Mouse (Mus musculus) heart, adult 8-10 months (tissue): ENCODE results near the gene Wdr73. TPM values are rescaled to one million over a fixed set of nuclear protein-coding genes. Genes with fewer than 3 reads are reported as not detected.

ENCODE experiments used
- DNase-seq: peaks from one replicate; pipeline ENCODE4 v3.0.0; 2022; ENCODE audit warnings: low spot score
- total RNA-seq, 4 experiments: library from RNA; stranded (reverse); gene quantifications; 2 replicates each; pipeline ENCODE4 v1.2.4; 2022

Wdr73 gene
- total RNA-seq, 4 experiments from 2014 or later = 4.6 to 7.6 (median 6.3) TPM

DNA sequence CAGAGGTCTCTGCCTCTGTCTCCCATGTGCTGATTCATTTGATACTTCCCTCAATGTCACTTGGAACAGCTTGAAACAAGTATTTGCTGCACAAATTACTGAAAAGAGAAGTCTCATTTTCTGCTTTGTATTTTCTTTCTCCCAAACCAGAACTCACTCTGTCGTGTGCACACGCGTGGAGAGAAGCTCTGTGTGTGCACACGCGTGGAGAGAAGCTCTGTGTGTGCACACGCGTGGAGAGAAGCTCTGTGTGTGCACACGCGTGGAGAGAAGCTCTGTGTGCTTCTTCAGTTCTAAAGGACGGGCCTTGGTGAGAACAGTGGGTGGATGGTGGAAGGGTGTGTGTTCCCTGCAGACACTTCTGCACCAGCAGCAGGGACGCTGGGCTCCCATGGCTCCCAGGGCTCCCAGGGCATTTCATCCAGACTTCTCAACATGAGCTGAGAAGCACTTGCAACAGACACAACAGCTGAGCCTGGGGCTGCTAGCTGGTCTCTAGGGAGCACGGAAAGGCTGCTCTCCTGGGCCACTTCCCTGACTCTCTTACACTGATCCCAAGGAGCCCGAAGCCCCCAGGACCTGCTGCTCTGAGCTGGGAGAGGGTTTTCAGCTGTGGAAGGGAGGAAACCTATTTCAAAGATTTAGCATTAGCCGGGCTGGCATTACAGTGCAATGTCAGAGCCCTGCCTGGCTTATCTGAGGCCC, 6.1 kb downstream of the Wdr73 start:
- no peak for DNase-seq

DNA sequence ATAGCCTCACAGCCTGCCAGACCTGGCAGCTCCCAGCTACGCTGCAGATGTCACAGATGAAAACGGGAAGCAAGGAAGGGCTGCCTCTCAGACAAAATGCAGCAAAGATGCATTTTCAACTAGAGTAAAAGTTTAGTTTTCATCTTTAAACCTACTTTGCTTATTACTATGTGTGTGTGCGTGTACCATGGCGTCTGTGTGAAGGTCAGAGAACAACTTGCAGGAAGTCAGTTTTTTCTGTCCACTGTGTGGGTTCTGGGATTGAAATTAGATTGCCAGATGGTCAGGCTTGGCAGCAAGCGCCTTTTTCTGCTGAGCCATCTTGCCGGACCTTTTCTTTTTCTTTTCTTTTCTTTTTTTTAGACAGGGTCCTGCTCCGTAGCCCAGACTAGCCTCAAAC, 6.9 kb downstream of the Wdr73 start:
- DNase-seq = no peak

DNA sequence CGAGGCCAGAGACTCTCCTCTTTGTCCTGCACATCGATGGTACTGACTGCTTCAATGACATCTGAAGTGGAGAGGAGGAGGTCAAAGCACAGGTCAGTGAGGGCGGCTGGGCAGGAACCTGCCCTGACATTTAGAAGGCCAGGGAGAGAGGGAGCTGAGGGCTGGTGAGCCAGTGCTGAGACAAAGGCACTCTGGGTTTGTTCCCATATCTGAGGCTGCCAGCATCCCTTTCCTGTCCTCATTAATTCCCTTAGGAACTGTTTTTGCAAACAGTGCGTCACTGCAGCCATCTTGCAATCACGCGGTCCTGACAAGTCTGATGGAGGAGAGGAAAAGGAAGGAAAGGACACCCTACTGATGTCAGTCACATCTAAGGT, 7.3 kb downstream of the Wdr73 start:
- no peak for DNase-seq

DNA sequence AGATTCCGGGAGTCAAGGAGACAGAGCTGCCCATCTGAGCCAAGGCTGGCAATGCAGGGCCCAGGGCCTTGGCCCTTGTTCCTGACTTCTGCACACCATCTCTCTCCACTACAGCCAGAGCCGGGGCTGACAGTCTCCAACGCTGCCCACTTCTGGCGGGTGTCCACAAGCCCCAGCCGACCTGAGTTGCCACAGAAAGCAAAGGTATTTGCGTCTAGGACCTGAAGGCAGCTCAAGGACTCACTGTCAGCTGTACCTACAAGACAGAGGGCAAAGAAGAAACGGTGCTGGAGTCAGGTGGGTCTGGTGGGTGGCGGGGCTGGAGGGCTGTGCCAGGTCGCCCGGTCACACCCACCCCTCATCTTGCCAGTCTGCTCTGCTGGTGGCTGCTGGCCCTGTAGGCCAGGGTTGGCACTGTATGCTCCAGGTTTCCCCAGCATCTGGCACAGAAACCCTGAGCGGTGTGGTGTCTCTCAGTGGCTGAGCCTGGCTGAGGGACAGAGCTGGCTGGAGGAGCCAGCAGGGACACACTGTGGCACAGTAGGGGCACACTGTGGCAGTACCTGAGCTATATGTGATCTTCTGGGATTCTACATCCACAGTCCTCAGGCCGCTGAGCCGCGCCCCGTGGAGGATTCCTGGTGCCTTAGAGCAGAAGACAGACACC, 7.8 kb downstream of the Wdr73 start:
- DNase-seq = no peak

DNA sequence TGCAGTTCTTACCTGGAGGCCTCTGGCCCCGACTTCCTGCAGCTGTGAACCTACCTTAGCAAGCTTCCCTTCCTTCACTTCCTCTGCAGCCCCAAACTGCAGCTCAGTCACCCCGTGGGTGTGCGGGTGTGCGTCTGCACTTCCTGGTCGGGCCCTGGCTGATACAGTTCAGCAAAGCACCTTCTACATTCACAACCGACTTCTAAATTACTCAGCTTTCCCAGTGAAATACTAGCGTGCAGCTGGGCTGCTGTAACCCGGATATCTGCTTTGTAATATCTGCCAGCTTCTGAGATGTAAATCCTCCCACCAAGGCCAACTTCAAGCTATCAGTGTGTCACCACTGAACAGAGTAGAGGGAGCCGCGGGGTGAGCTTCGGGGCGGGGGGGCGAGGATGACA, 11.2 kb downstream of the Wdr73 start:
- no peak for DNase-seq

DNA sequence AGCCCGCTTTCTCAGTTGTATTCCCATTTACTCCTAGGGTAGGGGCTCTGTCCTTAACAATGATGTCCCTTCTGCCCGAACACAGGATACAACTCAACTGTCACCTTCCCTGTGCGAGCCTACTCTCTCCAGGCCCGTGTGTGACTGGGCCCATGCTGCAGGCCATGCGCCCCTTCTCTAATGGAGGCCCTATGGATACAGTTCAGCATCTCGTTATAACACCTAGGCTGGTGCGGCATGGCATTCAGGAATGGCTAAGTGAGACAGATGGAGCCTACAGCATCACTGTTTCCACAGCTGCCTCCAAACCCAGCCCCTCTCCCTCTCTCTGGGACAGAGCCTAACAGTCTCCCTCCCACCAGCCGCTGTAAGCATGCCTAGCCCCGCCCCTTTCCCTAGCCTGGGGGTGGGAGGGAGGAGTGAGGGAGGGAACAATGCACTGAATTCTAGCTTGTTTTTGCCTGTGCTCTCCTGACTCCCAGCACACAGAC, 12.0 kb downstream of the Wdr73 start:
- DNase-seq = no peak

DNA sequence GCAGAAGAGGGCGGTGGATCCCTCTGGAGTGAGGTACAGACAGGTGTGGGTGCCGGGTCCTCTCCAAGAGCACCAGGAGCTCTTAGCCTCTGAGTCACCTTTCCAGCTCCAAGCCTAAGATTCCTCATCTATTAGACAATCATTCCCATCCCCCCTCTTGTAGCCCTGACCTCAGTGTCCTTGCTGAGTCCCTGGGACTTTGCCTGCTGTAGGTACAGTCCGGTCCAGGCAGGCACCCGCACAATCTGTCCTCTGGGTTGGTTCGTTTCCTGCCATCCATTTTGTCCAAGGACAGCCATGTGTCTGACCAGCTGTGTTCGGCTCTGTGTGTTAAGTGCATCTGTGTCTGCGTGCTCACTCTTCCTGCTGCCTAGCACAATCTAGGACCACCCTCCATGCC, 12.5 kb downstream of the Wdr73 start:
- DNase-seq = no peak

DNA sequence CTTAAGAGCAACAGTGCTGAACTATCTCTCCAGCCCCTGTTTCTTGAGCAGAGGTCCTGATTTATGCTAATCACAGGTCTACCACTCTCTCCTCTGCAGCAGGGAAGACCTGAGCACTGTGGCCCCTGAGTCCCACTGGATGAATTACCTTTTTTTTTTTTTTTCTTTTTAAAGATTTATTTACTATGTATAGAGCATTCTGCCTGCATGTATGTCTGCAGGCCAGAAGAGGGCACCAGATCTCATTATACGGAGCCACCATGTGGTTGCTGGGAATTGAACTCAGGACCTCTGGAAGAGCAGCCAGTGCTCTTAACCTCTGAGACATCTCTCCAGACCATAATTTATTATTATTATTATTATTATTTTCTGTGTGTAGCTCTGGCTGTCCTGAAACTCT, 15.4 kb downstream of the Wdr73 start:
- no peak for DNase-seq

DNA sequence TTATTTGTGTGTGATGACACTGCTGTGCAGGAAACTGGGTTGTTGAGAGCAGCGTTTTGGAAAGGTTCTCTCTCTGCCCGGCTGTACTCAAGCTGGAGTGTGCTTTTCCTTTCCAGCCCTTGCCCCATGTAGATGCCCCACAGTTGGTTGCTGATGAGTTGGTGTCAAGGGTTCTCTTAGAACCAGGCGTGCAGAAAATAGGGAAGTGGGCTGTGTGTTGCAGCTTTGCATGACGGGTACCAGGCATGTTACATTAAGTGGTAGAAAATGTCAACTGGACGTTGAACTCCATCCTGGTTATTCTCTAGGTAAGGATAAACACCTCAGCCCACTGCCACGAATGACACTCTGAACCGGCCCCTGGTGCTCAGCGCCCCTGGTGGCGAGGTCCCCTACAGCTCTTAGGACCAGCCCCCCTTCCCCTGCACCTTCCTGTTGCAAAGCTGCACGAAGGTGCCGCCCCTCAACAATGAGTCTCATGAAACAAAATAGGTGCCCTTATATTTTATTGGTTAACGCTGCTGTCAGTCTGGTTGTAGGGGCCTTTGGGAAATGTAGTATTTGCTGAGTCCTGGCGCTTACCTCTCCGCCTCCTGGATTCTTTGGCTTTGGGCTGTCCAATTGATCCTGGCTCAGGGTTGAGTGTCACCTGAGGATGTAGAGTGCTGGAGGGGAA, 18.1 kb downstream of the Wdr73 start:
- no peak for DNase-seq

DNA sequence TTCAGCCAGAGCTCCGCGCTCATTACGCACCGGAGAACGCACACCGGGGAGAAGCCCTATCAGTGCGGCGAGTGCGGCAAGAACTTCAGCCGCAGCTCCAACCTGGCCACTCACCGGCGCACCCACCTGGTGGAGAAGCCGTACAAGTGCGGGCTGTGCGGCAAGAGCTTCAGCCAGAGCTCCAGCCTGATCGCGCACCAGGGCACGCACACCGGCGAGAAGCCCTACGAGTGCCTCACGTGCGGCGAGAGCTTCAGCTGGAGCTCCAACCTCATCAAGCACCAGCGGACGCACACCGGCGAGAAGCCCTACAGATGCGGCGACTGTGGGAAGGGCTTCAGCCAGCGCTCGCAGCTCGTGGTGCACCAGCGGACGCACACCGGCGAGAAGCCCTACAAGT, 25.3 kb downstream of the Wdr73 start:
- no peak for DNase-seq

DNA sequence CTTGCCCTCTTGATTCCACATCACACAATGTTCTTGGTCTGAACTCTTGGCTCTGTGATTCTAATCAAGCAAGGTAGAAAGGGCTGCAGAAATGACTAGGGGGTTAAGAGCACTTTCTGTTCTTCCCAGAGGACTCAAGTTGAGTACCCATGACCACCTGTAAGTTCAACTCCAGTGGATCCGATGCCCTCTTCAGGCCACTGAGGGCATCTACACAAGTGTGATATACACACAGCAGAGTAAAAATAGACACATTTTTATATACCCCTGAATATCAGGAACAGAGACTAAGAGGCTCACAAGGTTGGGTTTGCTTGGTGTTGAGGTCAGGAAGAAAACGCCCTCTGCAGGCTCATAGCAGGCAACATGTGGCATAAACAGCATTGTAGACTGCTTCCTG, 27.4 kb downstream of the Wdr73 start:
- DNase-seq = no peak

DNA sequence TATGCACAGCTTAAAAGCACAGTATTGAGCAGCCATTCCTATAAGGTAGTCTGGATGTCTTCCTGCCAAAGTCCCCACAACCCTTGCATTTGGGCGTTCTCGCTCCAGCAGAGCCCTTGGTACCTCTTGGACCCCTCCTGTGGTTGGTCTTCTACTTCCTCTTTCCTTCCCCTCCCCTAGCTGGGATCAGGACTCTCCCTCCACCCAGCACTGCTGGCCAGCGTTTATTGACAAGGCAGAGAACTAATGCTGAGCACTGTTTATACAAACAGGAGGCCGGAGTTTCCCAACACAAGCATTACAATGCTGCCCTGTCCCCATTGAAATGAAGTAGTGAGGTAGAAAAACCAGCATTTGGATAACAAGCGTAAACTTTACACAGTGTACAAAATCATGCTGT, 28.0 kb downstream of the Wdr73 start:
- DNase-seq = no peak

DNA sequence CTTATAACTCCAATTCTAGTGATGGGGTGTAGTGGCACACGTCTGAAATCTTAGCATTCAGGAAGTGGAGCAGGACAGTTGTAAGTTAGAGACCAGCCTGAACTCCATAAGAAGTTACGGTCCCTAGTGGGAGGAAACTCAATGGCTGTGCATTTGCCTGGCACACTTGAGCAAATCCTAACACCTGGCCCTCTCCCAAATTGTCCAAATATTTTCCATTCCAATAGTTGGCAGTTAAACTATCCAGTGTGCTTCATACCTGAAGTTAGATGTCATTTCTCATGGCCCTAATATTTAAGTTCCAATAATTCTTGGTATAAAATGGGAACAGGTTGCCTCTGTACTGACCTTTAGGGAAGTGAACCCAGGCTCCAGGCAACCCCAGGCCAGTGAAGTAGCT, 32.4 kb downstream of the Wdr73 start:
- DNase-seq = no peak

DNA sequence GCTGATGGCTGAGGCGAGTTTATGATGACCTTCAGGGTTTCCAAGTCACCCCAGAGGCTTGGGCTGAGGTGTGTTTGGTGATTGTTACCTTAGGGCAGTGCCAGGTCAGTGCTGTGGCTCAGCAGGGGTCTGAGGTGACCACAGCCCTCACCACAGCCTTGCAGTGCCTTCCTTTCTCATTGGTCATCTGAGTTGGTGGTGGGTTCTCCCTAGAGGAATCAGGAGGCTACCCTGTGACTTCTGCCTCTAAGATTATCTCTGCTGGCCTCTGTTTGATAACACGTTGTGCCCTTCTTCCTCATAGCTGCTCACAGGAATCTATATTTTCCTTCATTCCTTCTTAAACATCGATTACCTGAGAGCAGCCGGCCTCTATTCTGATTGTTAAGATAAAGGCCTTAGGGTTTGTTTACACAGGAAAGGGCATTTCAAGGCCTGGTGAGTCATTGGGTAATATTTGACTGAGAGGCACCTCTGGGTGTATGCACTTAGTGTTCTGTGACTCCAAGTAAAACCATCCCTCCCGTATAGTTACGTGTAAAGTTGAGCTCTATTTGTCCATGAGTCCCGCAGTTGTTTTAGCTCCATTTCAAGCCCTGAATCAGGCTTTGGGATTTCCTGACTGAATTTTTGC, 34.4 kb downstream of the Wdr73 start:
- DNase-seq = no peak

DNA sequence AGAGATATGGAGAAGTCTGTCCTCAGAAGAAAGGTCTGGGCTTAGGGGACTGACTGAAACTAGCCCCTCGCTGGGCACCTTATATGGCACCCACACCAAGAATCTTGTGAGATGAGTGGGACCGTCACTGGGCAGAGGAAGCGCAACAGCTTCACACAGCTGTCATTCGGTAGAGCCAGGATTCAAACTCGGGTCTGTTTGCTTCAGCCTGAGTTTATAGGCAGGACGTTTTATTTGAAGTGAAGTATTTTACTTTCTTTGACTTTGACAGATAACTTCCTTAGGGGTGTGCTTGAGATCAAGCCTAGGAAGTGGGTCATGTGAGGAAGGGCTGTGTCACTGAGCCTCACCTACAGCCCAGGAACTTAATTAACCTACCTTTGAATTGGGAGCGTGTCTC, 35.5 kb downstream of the Wdr73 start:
- no peak for DNase-seq

DNA sequence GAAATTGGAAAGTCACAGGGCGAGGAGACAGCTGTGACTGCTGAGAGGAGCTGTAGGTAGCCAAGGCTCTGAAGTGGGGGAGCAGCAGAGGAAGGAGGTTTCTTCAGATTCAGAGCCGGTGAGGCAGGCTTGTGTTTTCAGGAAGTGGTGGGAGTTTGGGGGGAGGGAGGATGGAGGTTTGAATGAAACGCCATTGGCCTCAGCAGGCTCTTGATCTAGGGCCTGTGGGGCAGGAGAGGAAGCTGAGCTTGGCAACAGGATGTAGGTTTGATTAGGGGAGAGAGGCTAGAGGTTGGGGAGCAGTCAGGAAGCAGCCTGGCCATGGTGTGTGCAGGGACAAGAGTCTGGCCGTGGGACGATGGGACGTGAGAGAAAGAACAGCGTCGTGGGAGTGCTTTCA, 36.2 kb downstream of the Wdr73 start:
- DNase-seq = no peak

DNA sequence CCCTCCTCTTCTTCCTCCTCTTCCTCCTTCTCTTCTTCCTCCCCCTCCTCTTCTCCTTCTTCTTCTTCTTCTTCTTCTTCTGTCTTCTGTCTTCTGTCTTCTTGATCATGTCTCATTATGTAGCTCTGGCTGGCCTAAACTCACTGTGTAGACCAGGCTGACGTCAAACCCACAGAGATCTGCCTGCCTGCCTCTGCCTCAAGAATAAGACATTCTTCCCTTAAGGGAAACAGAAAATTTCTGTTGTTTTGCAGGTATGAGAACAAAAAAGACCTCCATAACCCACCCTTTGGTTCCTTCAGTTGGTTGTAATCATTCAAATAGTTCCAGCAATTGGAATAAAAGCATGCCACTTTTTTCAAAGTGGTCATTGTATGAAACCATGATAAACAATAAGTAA, 36.9 kb downstream of the Wdr73 start:
- no peak for DNase-seq

DNA sequence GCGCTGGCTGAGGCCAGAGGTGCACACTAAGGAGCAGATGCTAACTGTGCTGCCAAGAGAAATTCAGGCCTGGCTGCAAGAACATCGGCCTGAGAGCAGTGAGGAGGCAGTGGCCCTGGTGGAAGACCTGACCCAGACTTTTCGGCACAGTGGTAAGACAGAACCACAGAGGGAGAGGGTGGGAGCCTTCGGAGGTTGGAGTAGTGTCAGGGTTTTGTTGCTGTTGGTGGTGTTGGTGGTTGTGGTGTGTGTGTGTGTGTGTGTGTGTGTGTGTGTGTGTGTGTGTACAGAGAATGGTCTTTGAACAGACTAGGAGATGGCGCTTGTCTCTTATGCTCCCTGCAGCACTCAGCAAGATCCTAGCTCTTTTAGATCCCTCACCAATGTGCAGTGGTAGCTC, 37.5 kb downstream of the Wdr73 start:
- no peak for DNase-seq

DNA sequence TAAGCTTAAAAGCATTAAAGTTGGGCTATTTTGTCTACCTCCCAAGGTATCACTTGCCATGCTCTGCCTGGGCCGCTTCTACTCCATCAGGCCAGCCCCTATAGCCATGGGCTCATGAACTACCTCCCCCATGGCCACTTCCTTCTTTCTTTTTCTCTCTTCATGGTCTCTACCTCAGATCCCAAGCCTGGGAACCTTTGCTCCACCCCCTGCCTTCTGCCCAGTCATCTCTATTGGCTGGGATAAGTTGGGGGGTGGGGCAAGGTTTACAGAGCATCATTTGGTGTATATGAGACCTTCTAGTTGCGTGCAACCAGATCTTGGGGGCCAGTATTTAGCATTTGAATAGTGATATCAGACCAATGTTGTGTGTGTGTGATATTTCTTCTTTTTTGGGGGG, 38.6 kb downstream of the Wdr73 start:
- no peak for DNase-seq

DNA sequence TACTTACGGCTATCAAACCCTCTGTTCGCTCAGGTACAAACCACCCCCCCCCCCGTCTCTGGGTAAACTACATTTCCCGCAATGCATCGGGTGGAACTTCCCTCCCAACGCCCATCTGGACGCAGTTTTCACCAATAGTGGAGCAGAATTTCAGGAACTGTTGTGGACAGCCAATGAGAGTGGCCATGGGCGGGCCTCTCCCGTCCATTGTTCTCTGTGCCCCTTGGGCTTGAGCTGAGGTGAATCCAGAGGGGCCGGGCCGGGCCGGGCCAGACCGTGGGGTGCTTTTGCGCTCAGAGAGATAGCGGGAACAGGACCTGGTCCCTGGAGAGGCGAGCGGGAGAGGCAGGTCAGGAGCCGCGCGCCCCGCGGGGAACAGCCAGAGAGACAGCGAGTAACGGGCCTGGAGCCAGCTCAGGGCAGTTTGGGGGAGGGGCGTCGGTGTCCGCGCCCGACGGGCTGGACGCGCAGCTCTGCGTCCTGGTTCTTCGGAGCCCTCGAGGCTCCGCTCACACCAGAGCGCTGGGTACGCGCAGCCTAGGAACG, 40.3 kb downstream of the Wdr73 start, which contains the start of gene Zscan2:
Gene Zscan2 (plus strand): TSS at position 192 of the 546 bp plus-strand sequence.
- peak; percentile 95 for DNase-seq

DNA sequence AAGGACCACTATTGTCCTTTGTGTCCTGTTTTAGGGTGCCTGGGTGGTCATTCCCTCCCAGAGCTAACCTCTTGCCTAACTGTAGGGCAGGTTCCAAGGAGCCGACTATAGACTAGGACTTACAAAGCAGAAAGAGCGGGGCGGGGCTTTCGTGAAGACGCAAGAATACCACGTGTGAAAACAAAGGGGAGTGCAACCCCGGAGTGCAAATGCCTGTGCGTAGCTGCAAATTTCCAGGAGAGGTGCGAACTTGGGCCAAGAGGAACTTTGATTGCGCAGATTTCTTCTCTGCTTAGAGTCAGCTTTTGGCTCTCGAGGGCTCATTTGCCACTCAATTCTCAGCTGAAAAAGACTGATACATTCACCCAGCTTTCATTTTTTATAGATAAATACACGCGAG, 40.8 kb downstream of the Wdr73 start:
- peak; percentile 48 for DNase-seq

DNA sequence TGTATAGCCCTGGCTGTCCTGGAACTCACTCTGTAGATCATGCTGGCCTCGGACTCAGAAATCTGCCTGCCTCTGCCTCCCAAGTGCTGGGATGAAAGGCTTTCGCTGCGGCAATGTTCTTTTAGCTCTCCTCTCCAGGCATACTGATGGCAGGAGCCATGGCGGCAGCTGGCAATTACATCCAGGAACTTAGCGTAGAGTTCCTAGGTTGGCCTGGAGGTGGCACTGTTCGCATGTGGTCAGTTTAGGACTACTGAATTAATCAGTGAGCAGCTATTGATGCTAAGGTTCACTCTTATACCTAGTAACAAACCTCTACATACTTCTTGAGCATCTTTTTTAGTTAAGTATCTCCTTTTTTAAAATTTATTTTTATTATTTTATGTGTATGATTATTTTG, 43.9 kb downstream of the Wdr73 start:
- peak; percentile 79 for DNase-seq
